Mouse (Mus musculus) liver, embryonic 14.5 days (tissue): ENCODE measurements around the gene Hdac4. TPM values are rescaled to one million over a fixed set of nuclear protein-coding genes. Genes with fewer than 3 reads are reported as not detected.

Experiments used
- ATAC-seq: fragments of 200-750 bp; cut with Nextera tagmentation; 2 replicates; pipeline ENCODE4 v1.8.0; 2017; ENCODE audit warnings: moderate number of reproducible peaks, mild to moderate bottlenecking, moderate library complexity; ENCODE audit not compliant: insufficient read depth
- DNase-seq, 3 experiments: peaks; one replicate each; pipeline ENCODE4 v3.0.0-alpha.2; 2012 to 2013; ENCODE audit warnings: low read depth in 3 of 3, low spot score in 3 of 3
- H3K27ac ChIP-seq: fragments of 300-500 bp; sonication (generic); 2 replicates; pipeline ENCODE4 v1.5.1; 2014; ENCODE audit warnings: moderate library complexity, mild to moderate bottlenecking, control low read depth, inconsistent platforms
- H3K27me3 ChIP-seq: fragments of 300-500 bp; sonication (generic); 2 replicates; pipeline ENCODE4 v1.6.1; 2014; ENCODE audit warnings: mild to moderate bottlenecking, low read length, moderate library complexity; ENCODE audit not compliant: control insufficient read depth, insufficient read depth
- H3K36me3 ChIP-seq: fragments of 300-500 bp; sonication (generic); replicated peaks from 2 replicates; pipeline ENCODE4 v1.6.1; 2014; ENCODE audit warnings: low read depth; ENCODE audit not compliant: control insufficient read depth, insufficient read depth
- H3K4me1 ChIP-seq, 2 experiments: fragments of 200-500 bp in 1 of 2; fragments of 300-500 bp in 1 of 2; sonication (generic) in 1 of 2; replicated peaks; 2 replicates each; pipeline ENCODE4 v1.6.1; 2012 to 2014; ENCODE audit warnings: antibody characterized with exemption in 1 of 2, inconsistent platforms in 1 of 2, low read length in 1 of 2; ENCODE audit not compliant: control insufficient read depth in 2 of 2, insufficient read depth in 2 of 2
- H3K4me2 ChIP-seq: fragments of 300-500 bp; sonication (generic); 2 replicates; pipeline ENCODE4 v1.6.1; 2014; ENCODE audit warnings: low read depth, mild to moderate bottlenecking, control low read depth, moderate library complexity
- H3K4me3 ChIP-seq, 2 experiments: fragments of 200-500 bp in 1 of 2; fragments of 300-500 bp in 1 of 2; sonication (generic) in 1 of 2; 2 replicates each; pipeline ENCODE4 v1.5.1; 2012 to 2014; ENCODE audit warnings: low read depth in 2 of 2, low read length in 2 of 2, mild to moderate bottlenecking in 2 of 2, control low read depth in 1 of 2, inconsistent platforms in 1 of 2, moderate library complexity in 1 of 2; ENCODE audit not compliant: insufficient read depth in 1 of 2
- H3K9ac ChIP-seq: fragments of 300-500 bp; sonication (generic); replicated peaks from 2 replicates; pipeline ENCODE4 v1.6.1; 2014; ENCODE audit warnings: mild to moderate bottlenecking, control low read depth, moderate library complexity
- H3K9me3 ChIP-seq: fragments of 300-500 bp; sonication (generic); 2 replicates; pipeline ENCODE4 v1.6.1; 2016; ENCODE audit warnings: low read length, mixed read lengths; ENCODE audit not compliant: control insufficient read depth
- CTCF ChIP-seq: IDR thresholded peaks from 2 replicates; pipeline ENCODE4 v1.5.1; 2016; ENCODE audit warnings: antibody characterized with exemption, low read depth, control low read depth
- EP300 ChIP-seq: IDR thresholded peaks from 2 replicates; pipeline ENCODE4 v1.6.1; 2016; ENCODE audit warnings: antibody characterized with exemption, low read depth
- WGBS: fragments of 180-500 bp; shearing (Covaris S2); extraction: QIAGEN DNeasy Blood & Tissue Kit; methylation state at CpG from one replicate; pipeline ENCODE4 v1.1.7; 2014; ENCODE audit not compliant: insufficient replicate concordance; 5-methylcytosine and 5-hydroxymethylcytosine counted together
- polyA plus RNA-seq, 2 experiments: library from polyadenylated mRNA; depleted of rRNA in 1 of 2; stranded (reverse) in 1 of 2; unstranded in 1 of 2; fragments of >200 nt; fragmentation: Nextera tagmentation in 1 of 2; extraction: Ambion mirVana in 1 of 2; gene quantifications; 2 replicates each; pipeline versions ENCODE4 v1.2.1 to v1.2.3; 2012 to 2014

The Hdac4 gene
- polyA plus RNA-seq, 2 experiments, result 1.5 to 3.1 TPM

DNA sequence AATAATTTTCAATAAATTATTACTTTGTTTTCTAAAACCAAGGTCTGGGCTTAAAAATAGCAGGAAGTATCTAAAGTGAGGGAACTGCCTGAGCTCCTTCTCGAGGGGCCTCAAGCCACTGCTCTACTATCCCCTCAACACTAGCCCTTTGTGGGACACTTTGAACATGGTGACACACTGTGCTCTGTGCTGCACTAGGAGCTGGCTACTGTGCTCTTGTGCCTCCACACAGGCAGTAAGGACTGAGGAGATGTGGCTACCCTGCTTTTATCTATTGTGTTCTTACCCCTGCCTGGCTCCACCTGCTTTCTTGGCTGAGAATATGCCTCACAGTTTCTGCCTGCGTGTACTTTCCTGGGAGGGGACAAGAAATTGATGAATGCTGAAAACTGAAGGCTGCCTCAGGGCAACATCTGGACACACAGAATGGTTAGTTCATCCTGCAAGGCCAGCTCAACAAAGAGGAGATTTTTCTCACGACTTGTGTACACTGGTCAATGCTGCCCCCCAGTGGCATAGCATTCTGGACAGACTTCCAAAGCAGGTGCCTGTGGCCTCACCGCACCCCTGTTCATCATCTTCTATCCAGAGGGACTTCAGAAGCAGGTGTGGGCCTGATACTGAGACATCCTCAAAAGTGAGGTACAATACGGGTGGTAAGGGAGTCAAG is 226.7 kb downstream of the Hdac4 start:
- H3K9ac ChIP-seq, result no peak overlapping the region
- DNase-seq, result no peak
- no peaks in the 10 kb centered on the region; the same call in 1 of the 2 replicates for H3K36me3 ChIP-seq
- no peaks in the 10 kb centered on the region for H3K4me1 ChIP-seq
- H3K9me3 ChIP-seq, result no peaks in the 10 kb centered on the region
- TF ChIP-seq EP300, result no peak
- peak; percentile 60 for TF ChIP-seq CTCF
- WGBS, result 58% methylated on average over 5 of the region's 5 CpGs
- no peak overlapping the region for H3K27ac ChIP-seq
- H3K4me3 ChIP-seq, result no peak overlapping the region
- H3K4me2 ChIP-seq, result no peak overlapping the region
- no peak for ATAC-seq
- H3K27me3 ChIP-seq, result no peaks in the 10 kb centered on the region

DNA sequence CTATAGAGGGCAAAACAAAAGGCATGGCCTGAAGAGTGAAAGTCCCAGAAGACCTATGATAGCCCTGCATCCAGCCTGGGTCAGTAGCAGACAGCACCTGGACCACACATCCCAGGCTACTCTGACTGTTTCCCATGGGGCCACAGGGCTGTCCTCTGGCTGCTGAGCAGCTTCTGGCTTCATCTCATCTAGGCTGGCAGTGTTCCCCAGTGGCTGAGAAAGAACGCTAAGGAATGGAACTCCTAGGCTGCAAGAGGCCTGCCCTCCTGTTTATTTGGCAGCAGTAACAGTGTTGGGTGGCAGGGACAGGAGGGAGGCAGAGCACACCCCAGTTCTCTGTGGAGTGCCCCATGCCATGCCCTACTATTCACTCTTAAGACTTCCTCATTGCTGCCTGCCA is 228.5 kb downstream of the Hdac4 start:
- H3K4me3 ChIP-seq, result no peak overlapping the region
- no peaks in the 10 kb centered on the region; the same call in 1 of the 2 replicates for H3K36me3 ChIP-seq
- TF ChIP-seq EP300 (no peak), CTCF (no peak)
- no peak overlapping the region for H3K27ac ChIP-seq
- DNase-seq, result no peak
- H3K4me1 ChIP-seq, result no peaks in the 10 kb centered on the region
- no peaks in the 10 kb centered on the region for H3K27me3 ChIP-seq
- H3K4me2 ChIP-seq, result no peak overlapping the region
- H3K9me3 ChIP-seq, result no peaks in the 10 kb centered on the region
- WGBS, result 60% methylated on average over 1 of the region's 1 CpGs
- ATAC-seq, result no peak
- H3K9ac ChIP-seq, result no peak overlapping the region

DNA sequence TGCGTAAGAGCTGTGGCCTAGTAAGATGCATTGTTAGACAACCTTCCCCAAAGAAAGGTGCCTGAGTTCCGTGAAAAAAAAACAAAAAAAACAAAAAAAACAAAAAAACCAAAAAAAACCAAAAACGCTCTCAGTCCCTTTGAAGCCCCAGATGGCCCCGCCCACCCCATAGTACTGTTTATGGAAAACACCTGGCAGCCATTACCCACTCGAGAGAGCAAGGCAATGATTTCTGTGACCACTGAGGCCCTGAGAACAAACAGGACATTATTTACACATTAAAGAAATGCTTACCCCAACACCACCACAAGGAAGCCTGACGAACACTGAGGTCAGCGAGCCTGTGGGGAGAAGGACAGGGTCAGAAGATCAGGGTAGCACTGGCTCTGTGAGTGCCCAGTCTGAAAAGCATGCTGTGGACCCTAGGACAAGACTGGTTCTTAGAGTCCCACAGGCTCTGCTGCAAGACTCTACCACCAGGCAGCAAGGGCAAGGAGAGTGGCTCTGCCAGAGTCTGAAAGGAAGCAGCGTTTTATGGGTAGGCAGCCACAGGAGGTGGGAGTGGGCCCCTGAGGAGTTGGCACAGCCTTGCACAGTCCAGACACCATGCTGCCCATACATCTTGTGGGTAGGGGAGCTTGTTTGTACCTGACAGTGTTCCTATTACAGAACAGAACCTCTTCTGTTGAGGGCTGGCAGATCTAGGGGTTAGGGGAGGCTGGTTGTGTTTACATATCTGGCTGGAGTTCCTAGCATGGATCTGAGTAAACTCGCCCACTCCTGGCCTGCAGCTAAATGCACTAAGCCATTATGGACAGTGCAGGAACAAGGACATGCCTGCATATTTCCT is 230.8 kb downstream of the Hdac4 start:
- Histone ChIP-seq H3K36me3 (no peaks in the 10 kb centered on the region; the same call in 1 of the 2 replicates), H3K9me3 (no peaks in the 10 kb centered on the region)
- 76% methylated on average over 9 of the region's 9 CpGs for WGBS

DNA sequence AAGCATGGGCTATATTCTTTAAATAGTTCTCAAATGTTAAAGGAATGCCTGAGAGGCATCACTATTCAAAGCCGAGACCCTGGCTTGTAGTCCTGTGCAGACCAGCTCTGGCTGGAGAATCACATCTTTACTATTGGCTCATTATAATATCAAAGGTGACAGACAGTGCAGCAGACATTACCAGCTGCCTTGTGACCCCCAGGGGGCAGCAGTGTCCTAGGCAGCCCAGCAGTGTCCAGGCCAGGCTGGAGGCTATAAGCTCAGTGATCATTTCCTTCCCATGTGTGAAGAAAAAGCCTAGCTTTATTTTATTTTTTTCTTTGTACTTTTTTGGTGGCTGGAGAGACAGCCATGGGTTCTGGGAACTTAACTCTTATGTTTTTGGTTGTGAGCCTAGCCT is 233.2 kb downstream of the Hdac4 start:
- Histone ChIP-seq H3K27ac (no peak overlapping the region), H3K4me2 (no peak overlapping the region), H3K4me3 (no peak overlapping the region), H3K9ac (no peak overlapping the region), H3K9me3 (no peaks in the 10 kb centered on the region), H3K4me1 (no peaks in the 10 kb centered on the region), H3K27me3 (no peaks in the 10 kb centered on the region), H3K36me3 (no peaks in the 10 kb centered on the region; the same call in 1 of the 2 replicates)
- peak in 1 of 3 experiments; percentile 9 for DNase-seq
- ATAC-seq, result no peak
- TF ChIP-seq EP300 (no peak), CTCF (peak; percentile 80)
- 67% methylated on average over 1 of the region's 1 CpGs for WGBS

More for the DNA sequence above, 230.8 kb downstream of the Hdac4 start:
- Histone ChIP-seq H3K4me2 (no peak overlapping the region), H3K4me1 (no peaks in the 10 kb centered on the region), H3K4me3 (no peak overlapping the region), H3K27me3 (no peaks in the 10 kb centered on the region), H3K9ac (no peak overlapping the region), H3K27ac (no peak overlapping the region)
- ATAC-seq (no peak), DNase-seq (no peak)
- no peak for TF ChIP-seq CTCF

DNA sequence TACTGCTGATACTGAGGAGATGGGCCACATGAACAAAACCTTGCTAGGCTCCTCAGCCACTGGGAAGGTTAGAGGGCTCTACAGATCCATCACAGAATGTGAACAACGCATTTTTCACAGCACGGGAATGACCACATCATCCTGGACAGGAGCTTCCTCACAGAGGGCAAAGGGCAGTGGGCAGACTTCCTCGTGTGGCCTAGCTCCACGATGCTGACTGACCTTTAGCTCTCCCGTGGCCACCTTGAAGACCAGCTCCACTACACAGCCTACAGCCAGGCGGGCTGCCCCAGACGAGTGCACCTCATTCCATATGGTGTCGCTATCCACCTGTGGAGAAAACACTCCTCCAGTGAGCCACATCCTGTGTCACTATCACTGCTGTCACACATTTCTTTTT is 234.3 kb downstream of the Hdac4 start:
- DNase-seq, result no peak
- no peak for ATAC-seq
- H3K4me3 ChIP-seq, result no peak overlapping the region
- H3K36me3 ChIP-seq, result no peaks in the 10 kb centered on the region; the same call in 1 of the 2 replicates
- H3K4me2 ChIP-seq, result no peak overlapping the region
- WGBS, result 51% methylated on average over 8 of the region's 8 CpGs
- no peaks in the 10 kb centered on the region for H3K27me3 ChIP-seq
- H3K27ac ChIP-seq, result no peak overlapping the region
- H3K9me3 ChIP-seq, result no peaks in the 10 kb centered on the region
- H3K4me1 ChIP-seq, result no peaks in the 10 kb centered on the region
- TF ChIP-seq EP300 (no peak), CTCF (no peak)
- H3K9ac ChIP-seq, result no peak overlapping the region
